Mouse (Mus musculus) small intestine, adult 2 months (tissue): Measurements from ENCODE around the gene Pak6.

Experiments
- CTCF ChIP-seq: fragments of 200-500 bp; IDR thresholded peaks from 2 replicates; pipeline ENCODE4 v1.5.1; 2012; ENCODE audit warnings: low read depth, mild to moderate bottlenecking, control low read depth, inconsistent platforms, low read length, moderate library complexity, mixed read lengths; ENCODE audit not compliant: insufficient replicate concordance, insufficient read length; ENCODE audit errors: extremely low read depth
- POLR2A ChIP-seq: fragments of 200-500 bp; IDR thresholded peaks from 2 replicates; pipeline ENCODE4 v1.6.1; 2012; ENCODE audit warnings: low read depth, mild to moderate bottlenecking, control low read depth, inconsistent platforms, low read length, moderate library complexity

DNA sequence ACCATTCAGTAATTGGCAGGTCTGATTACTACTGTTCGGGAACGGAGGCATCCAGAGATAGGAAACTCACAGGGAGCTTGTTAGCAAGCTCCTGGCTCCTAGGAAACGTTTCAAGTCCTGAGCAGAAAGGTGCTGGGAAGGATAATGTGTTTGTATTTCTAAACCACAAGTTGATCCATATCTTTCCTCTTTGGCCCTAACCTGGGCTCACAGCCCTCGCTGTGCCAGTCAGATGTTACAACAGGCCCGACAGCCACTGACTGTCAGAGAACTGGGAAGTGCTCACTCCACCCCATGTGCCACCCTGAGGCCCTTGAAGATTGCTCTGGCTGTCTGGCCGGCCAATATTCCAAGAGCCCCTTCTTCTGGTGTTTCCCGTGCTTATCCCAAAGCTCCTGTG is 11.4 kb downstream of the Pak6 start:
- TF ChIP-seq CTCF (no peak), POLR2A (no peak)
